Mouse (Mus musculus): ENCODE data around the gene Tmem190.
"Not testable (repeated sequence)": the region's sequence is repeated elsewhere in the genome, so short reads cannot be mapped to it uniquely, and the experiment has no call there.

Tmem190 gene

DNA sequence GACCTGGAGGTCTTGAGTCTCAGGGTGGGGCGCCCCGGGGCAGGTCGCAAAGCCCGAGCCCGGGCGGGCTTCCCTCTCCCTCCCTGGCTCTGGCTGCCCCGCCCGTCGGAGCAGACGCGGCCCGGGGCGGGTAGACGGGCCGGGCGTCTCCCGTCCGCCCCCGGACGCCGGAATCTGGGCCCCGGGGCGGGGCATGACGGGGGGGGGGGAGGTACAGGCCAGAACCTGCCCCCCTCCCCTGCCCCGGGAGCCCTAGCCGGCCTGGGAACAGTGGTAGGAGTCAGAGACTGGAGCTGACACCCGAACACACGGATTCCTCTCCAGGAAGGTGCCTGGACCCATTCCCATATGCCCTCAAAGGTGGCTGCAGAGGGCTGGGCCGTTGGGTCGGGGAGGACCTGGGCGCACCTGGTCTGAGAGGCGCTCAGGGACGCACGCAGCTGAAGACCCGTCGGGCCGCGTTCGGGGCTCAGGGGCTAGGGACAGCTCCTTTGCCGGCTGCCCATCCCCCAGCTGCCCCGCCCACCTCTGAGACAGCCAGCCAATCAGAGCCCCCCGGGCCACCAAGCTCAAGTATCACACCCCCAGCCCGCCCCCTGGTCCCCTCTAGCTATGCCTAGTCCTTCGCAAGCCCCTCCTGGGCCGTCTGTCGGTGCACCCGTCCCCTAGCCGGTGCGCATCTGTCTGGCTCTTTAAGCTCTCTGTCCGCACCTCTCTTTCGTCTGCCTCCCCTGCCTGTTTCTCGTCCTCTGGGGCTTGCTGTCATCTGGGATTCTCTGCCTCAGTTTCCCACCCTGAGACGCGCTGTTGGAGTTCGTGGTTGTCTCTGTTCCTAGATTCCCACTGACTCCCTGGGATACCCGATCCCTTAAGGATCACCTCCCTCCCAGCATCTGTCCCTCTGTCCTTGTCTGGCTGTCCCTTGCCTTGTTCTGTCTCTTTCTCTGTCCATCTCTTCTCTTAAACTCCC, 5.6 kb upstream of the Tmem190 start:
- DNase-seq = no peak

DNA sequence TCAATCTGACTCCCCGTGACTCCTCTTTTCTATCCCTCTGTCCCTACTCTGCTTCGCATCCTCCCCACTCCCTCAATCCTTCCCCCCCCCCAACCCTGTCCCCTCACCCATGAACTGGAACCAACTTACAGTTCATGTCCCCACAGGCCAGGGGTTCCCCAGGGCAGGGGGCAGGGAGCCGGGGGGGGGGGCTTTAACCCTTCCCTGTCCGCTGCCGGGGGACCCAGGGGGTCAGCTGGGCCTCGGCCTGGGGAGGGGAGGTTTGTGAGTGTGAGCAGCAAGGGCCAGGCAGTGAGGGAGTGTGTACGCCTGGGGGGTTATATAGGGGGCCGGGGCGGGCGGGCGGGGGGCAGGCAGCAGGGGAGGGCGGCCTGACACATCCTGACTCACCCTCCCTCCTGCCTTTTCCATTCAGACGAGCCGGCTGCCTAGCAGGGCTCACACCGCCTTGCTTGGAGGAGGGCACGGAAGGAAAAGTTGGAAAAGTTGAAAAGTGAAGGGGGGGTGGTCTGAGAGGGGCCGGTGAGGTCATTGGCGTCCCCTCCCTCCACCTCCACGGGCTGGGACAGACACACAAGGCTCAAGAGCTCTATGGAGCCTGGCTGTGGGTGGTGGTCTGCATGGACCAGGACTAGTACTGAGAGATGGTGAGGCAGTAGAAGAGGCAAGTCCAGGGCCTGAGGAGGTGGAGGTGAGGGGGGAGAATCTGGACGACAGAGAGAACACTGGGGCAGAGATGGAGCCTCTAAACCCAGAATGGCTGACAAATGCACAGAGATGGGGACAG, 4.7 kb upstream of the Tmem190 start:
- DNase-seq = no peak

DNA sequence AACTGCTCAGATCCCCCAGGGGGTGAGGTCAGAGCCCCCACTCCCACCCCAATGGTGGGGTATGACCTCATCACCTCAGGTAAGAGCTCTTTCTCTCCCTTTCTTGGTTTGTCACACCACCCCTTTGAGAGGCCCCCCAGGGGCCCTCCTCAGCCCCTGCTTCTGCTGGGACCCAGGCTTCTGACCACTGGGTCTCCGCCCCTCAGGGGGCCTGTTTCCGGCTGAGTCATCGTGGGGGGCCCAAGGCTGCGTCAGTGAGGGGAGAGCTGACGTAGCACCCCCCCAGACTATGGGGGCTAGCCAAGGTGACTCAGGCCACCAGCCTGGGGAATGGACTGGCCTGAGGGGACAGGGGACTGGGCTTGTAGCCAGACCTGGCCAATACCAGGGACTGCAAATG, 2.8 kb upstream of the Tmem190 start:
- DNase-seq = no peak

DNA sequence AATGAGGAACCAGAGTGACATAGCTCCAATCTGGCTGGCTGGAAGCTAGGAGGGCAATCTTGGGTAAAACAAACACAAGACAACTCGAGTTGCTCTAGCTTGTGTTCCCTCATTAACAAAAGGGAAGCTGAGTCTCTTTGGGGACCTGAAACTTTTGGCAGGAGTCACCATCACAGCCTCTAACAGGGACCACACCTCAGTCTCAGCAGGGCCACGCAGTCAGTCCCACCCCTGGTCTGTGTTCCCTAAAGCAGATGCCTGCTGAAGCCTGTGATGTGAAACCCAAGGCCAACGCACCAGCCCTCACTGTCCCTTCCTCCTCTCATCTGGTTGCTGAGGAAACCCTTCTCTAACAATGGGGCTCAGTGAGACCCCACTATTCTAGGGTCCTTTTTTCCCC, 607 bp upstream of the Tmem190 start:
- DNase-seq = no peak

DNA sequence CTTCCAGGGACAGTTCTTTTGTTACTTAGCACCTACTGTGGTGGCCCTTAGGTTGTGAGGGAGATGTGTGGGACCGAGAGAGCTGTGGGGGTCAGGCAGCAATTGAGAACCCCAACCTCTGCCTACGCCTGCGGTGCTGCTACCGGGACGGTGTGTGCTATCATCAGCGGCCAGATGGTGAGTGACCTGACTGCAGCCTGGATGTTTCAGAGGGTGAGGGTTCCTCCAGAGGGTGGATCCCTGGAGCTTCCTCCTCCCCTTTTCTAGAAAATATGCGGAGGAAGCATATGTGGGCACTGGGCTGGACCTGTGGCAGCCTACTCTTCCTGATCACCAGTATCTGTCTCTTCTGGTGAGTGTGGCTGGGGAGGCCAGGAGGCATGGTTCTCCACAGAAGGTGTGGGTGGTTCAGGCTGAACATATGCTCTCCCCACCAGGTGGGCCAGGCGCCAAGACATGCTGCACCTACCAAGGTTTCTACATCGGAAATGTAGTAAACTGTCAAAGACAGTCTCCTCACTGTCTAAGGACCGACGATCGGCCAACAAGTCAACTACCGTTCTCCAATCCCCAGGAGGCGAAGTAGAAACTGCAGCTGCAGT, 1.0 kb downstream of the Tmem190 start:
- peak; percentile 70 for DNase-seq

DNA sequence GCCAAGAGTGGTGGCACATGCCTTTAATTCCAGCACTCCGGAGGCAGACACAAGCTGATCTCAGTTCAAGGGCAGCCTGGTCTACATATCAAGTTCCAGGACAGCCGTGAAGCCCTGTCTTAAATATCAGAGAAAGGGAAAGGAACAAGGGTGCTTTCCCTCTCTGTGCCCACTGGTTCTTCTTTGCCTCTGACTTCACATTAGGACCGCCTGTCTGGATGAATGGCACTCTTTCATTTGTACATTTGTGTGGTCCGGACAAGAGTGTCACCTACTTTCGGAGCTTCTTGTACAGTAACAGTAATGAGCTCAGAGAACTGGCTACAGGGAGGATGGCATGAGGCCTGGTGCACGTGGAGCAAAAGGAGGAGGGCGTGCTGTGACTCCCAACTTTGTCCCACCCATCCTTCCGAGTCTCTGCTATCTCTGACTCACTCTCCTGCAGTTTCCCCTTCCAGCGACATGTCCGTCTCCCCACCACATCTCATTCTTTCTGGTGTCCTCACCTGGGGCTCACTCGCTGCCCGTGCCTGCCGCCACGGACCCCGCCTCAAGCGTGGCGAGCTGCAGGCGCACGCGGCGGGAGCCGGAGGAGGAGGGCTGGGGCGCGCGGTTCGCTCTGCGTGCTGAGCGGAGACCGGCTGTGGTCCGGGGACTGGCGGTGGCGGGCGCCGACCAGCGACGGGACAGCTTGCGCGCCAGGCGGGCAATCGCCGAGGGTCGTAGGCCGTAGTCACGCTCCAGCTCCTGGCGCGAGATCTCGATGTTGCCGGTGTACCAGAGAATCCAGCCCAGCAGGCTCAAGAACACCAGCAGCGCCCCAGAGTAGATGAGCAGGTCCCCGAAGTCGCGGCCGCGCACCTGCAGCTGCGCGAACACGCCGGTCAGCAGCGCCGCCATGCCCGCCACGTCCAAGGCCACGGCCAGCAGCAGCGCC, 6.0 kb downstream of the Tmem190 start:
- peak; percentile 53 for DNase-seq

DNA sequence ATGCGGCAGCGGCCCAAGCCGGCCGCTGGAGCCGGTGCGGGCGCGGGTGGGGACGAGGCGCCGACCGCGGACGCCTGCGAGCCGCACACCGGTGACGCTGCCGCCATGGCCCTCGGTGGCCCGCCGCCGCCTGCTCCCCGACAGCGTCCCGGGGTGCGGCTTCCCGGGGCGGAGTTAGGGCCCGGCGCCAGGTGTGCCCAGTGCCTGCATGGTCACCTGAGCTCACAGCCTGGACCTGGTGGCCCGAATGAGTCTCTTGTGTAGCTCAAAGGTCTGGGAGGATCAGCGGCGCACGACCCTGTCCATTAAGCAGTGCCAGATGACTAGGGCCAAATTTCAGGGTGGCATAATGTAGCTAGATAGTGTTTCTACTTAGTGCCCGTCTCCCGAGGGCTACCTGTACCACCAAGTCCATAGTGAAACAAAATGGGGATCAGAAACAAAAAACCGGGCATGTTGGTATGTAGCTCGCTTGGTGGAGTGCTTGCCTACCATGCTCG, 6.7 kb downstream of the Tmem190 start, which contains the start of gene Tmem238:
Tmem238 (minus strand) TSS at position 221 of the 500 bp plus-strand sequence.
- DNase-seq = peak; percentile 76

DNA sequence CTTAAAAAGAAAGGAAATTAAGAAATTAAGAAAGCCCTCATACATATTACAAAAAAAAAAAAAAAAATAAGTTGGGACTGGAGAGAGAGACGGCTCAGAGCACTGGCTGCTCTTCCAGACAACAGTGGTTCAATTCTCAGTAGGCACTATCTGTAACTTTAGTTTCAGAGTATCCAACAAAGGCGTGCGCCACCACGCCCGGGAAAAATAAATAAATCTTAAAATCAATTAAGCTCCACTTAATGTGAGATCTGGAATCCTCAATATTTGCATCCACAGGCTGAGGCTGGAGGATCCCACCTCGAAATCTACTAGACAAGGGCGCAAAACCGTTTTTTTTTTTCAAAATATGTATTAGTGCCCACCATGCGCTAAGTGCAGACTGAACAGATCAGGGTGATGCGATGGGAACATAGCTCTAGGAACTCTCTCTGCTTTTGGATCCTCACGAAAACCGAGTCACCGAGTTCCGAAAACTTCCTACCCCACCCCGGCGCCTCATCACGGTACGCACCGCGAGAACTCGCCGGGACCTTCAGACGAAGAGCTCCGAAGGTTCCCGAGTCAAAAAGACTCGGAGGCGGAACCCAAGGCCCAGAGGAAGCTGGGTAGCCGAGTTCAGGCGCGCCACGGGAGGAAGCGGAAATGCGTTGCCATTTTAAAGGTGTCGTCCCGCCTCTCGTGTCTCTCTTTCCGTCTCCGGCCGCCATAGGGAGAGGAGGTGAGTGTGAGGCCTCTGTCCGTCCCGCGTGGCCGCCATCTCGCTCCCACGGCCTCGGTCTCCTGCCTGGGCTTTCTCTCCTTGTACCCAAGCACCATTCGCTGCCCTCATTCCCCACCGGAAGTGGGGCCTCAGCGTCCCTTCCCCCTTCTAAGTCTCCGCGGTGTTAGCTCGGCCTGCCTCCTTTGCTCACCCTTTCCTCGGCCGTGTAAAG, 9.8 kb downstream of the Tmem190 start, which contains the start of gene Rpl28:
Rpl28 (plus strand) TSS at position 597 of the 935 bp plus-strand sequence.
- peak; percentile 90 for DNase-seq

DNA sequence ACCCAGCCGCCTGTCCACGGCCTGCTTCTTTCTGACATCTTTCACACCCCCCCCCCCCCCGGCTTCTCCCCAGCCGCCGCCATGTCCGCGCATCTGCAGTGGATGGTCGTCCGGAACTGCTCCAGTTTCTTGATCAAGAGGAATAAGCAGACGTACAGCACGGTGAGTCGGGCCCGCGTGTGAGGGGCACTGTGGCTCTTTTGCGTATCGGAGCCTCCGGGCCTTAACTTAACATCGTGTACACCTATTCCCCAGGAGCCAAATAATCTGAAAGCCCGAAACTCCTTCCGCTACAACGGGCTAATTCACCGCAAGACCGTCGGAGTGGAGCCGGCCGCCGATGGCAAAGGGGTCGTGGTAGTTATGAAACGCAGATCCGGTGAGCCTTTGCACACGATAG, 10.5 kb downstream of the Tmem190 start:
- DNase-seq = not testable (repeated sequence)

DNA sequence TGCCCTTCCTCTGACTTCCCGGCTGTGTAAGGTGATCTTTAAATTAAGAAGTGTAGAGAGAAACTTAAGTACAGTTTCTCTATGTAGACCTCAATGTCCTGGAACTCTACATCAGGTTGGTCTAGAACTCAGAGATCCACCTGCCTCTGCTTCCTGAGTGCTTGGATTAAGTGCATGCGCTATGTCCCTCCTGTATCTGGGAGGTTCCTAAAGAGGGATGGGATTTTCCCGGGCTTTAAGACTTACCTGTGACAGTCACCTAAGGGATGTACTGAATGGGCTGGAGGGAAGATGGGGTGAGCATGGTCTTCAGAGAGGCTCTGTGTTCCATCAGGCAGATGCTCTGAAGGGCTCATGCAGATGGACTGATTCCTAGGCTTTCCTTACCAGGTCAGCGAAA, 10.9 kb downstream of the Tmem190 start:
- DNase-seq = no peak

DNA sequence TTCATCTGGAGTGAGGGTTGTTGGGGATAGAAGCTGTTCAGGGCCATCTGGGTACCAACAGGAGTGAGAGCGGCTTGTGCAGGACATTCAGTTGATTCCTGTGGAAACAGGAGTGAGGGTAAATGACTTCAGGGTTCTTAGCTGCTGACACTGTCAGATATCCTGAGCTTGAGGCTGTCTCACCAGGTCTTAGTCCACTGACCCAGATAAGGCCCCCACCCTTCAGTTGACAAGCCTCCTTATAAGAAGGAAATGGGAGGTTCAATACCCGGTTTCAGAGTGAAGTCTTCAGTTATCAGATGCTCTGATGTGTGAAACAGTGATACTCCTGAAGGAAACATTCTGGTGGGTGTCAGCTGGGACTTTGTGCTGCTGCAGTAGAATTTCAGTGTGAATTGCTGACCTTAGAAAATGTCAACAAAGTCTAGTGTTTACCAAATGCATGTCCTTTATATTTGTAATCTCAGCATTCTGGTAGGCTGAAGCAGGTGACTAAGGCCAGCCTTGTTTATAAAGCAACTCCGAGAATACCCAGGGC, 12.0 kb downstream of the Tmem190 start:
- DNase-seq = no peak

DNA sequence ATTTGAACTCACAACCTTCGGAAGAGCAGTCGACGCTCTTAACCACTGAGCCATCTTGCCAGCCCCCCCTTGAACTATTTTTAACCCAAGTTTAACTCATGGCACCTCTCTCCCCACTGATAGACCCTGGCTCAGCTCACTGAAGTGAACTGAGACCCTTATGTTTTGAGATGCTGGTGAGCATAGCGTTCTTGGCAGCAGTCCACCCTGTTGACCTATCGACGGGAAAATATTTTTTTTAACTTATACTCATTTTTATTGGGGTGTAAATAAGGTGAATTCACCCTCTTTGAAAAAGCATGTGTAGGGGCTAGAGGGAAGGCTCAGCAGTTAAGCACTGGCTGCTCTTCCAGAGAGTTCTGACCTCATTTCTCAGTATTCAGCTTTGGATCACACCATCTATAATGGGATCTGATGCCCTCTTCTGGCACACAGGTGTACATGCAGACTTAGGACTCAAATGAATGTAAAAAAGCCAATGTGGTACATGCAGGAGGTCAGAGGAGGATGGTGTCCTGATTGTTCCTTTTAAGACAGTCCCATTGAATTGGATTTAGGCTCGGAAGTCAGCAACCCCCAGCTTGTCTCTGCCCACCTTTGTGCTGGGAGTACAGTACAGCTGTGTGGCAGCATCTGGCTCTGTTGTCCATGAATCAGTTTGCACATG, 13.2 kb downstream of the Tmem190 start:
- no peak for DNase-seq

DNA sequence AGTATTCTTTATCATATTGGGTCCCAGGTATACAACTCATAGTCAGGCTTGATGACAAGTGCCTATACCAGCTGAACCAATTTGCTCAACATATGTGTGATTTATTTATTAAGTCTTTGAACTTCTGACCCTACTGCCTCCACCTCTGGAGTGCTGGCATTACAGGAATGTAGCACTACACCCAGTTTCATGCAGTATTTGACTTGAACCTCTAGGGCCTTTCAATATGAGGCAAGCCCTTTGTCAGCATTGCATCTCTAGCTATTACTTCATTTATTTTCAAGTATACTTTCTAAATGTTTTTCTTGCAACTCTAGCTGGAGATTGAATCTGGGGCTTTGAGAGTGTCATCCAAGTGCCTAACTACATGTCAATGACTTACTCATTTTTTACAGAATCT, 19.5 kb downstream of the Tmem190 start:
- DNase-seq = no peak

DNA sequence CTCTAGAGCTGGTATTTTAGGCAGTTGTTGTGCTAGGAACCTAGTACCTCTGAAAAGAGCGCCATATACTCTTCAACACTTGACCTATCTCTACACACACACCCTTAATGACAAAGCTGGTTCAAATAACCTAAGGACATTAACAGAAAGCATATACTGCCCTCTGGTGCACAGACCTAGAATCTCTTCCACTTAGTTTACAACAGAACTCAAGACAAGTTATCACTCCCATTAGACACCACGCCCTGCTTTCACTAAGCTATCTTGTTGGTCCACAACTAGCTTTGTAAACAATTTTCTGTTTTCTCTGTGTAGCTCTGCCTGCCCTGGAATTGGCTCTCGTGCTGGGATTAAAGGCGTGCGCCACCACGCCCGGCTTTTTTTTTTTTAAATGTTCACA, 24.0 kb downstream of the Tmem190 start:
- DNase-seq = no peak

DNA sequence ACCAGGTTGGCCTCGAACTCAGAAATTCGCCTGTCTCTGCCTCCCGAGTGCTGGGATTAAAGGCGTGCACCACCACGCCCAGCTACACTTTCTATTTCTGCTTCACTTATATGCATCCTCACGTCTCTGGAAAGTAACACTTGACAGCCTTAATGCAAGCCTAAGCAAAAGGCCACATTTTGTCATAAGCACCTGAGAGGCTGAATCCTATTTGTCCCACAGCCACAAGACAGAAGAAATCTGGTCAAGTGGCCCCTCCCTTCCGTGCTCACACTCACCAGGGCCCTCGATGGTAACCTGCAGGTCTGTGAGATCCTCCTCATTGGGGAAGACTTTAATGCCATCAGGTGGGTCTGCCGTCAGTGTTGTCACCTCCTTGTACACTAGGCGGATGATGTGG, 28.4 kb downstream of the Tmem190 start:
- DNase-seq = not testable (repeated sequence)

DNA sequence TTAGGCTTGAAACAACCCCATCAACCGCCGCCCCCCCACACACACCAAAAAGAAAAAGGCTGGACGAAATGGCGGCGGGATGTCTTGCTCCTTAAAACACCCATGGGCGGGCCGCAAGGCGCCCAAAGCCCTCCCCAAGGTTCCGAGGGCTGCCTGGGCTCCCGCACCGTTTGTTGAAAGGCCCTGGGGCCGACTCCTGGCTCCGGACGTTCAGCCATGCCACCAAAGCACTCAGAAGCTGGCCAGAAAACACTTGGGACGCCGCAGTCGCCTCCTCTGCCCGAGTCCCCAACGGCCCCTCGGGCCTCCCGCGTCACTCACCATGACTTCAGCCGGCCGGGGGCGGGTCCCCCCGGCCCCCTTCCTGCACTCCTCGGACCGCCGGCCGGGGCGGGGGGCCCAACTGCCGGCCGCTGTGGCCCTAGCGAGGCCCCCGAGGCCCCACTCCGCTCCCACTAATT, 29.1 kb downstream of the Tmem190 start:
- DNase-seq = peak; percentile 60

DNA sequence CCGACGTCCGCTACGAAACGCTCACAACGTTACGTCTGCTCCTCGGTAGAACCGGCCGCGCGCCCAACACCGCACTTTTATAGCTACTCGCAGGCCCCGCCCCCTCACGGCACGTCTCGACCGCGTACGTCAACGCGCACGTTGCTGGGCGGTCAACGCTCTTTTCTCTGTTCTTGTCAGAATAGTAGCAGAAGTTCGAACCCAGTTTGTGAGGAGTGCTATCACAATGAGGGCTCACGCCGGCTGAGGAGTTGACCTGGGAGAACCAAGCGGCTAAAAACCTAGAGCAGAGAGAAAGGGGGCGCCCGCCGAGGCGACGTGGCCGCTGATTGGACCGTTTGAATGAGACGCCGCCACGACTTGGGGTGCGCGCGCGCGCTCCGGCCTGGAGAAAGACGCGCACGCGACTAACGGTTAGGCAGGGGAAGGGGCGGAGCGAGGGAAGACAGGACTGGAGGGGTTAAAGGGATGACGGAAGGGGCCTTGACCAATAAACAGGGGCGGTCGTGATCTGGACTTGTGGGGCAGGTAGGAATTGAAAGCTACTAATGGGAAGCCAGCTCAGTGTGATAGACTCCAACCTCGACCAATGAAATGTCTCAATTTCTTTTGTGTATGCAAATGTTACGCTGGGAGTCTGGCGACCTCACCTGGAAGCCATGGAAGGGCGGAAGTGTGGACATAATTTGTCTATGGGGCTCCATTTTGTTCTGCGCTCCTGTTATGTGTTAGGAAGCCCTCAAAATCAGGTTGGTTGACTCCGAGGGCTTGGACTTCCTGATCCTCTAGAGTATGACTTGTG, 29.8 kb downstream of the Tmem190 start, which contains the start of gene Ube2s:
Ube2s (minus strand) TSS at position 288 of the 802 bp plus-strand sequence.
- peak; percentile 98 for DNase-seq

DNA sequence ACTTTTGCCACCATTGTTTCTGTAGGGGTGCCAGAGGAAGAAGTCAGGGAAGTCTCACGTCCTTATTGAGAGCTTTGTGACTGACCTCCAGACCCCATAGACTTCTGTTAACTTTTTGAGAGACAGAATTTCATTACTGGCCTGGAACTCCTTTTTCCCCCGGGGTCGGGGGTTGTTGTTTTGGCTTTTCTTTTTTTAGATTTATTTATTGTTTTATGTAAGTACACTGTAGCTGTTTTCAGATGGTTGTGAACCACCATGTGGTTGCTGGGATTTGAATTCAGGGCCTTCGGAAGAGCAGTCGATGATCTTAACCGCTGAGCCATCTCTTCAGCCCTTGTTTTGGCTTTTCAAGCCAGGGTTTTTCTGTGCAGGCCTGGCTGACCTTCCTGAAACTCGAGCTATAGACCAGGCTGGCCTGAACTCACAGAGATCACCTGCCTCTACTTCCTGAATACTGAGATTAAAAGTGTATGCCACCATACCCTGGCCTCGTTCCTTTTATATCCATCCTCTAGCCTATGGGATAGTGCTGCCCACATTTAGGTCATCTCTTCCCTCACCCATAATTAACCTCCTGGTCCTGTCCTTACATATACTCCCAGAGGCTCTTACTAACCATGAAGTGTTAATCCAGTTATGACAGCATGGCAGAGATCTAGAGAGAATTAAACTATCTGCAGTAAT, 30.5 kb downstream of the Tmem190 start:
- no peak for DNase-seq
